Mouse (Mus musculus) duodenum, adult 2 months (tissue): ENCODE data around the gene Kras. TPM values are rescaled to one million over a fixed set of nuclear protein-coding genes. Genes with fewer than 3 reads are reported as not detected.

Experiments
- polyA plus RNA-seq: library from polyadenylated mRNA; depleted of rRNA; stranded (reverse); fragments of >200 nt; gene quantifications from 2 replicates; pipeline ENCODE4 v1.2.3, GENCODE M21; 2012; ENCODE audit warnings: low replicate concordance; rRNA removed

Gene Kras
- 7.5 and 15.4 TPM in 2 replicates for polyA plus RNA-seq

DNA sequence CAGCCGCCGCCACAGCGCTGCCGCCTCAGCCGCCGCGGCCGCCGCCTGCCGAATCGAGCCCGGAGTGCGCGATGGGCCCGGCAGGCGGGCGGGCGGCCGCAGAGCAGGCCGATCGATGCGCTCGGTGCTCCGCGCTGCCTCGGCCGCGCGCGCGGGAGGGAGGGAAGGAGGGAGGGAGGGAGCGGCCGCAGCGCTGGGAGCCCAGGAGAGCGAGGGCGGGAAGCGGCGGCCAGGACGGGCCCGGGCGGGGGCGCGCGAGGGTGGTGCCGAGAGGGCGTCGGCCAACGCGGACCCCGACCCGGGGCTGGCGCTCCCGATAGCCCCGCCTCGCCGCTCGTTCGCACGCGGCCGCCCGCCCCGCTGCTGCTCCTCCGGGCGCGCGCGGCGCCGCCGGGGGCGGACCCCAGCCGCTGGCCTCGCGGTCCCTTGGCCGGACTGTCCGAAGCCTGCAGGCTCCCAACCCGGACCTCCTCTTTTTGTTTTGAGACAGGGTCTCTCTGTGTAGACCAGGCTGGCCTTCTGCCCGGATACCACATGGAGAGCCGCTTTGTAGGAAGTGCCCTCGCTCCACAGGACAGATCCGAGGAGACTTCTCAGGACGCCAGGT is at the start of gene Kras:
Gene Kras, minus strand, starts transcription at position 55 of the 607 bp plus-strand sequence.

DNA sequence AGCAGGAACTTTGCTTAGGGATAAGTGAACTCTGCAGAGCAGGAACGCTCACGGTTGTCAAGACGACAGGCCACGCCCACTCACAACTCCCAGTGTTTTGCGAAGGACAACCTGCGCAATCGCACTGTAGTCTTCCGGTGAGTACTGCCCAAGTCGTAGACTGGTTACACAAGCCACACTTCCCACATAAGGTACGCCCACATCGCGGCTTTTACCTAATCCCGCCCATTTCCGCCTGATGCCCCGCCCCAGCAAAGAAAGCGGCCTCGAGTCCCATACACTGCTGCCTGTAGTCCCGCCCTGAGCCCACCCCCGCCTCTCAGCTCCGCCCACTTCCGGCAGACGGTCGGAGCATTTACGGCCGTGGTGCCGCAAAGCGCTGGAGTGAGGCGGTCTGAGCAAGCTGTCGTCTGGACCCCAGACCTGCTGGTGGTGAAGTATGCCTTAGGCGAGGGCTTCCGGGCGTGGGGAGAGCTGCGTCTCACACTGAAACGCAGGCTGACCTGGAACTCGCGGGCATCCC is 39.2 kb downstream of the Kras start, which contains the start of the genes Casc1 and Etfrf1:
Gene Casc1, minus strand, starts transcription at position 190 of the 523 bp plus-strand sequence.
Gene Etfrf1, plus strand, starts transcription at position 319 of the 523 bp plus-strand sequence.

Other genes starting within 250 kb of the Kras start
- 0.23 and 0.28 TPM in 2 replicates for gene Bcat1, start 174.1 kb downstream of the Kras start, polyA plus RNA-seq
- gene Lrmp, start 134.6 kb downstream of the Kras start, polyA plus RNA-seq, result 10.9 and 12.6 TPM in 2 replicates
- gene Casc1, start 39.2 kb downstream of the Kras start, polyA plus RNA-seq, result 0.08 and 0.12 TPM in 2 replicates
- 1.2 and 3.0 TPM in 2 replicates for gene Etfrf1, start 39.1 kb downstream of the Kras start, polyA plus RNA-seq